Mouse (Mus musculus) heart, postnatal 0 days (tissue): ENCODE data around the gene Cald1.

Experiments used
- CTCF ChIP-seq: IDR thresholded peaks from 2 replicates; pipeline ENCODE4 v1.5.1; 2016; ENCODE audit warnings: antibody characterized with exemption, control low read depth, low read depth
- EP300 ChIP-seq: IDR thresholded peaks from 2 replicates; pipeline ENCODE4 v1.6.1; 2016; ENCODE audit warnings: antibody characterized with exemption, low read depth

DNA sequence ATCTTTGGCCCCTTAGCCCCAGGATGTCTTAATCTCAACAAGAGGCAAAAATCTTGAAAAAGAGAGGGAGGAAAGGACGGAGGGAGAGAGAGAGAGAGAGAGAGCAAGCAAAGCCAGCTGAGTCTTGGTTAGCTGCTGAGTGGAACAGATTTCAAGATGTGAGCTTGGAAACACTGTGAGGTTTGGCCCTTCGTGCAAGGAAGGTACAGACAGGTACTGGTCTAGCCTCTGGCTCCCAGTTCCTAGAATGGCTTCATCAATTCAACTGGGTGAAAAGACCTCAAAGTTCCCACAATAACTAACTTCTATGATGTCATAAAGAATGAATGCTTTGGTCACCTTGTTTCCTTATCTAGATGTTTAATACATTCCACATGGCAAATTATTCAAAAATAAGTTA is 178.8 kb downstream of the Cald1 start:
- TF ChIP-seq CTCF (no peak), EP300 (no peak)
